Mouse (Mus musculus): Measurements from ENCODE around the gene Patj. TPM values are rescaled to one million over a fixed set of nuclear protein-coding genes. Genes with fewer than 3 reads are reported as not detected.

Gene Patj
- polyA plus RNA-seq, 1 experiment from 2014 or later = 2.8 TPM

DNA sequence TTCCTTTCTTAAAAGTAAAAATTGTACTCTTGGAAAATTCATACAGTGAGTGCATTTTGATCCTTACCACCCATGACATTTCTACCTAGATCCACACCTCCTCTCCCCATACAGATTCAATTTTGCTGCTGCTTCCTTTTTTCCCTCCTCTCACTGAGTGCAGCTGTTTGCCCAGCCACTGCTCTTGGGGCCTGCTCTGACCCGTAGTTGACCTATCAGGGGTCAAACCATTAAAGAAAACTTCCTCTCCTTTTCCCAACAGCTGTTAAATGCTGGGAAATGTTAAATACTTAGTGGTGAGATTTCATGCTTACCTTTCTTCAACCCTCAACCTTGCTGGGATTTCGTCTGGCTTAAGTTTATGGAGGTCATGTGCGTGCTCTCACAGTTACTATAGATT is 55.7 kb downstream of the Patj start:
- WGBS (ENCODE audit: insufficient replicate concordance) = 63% methylated on average over 3 of the region's 3 CpGs
- no peaks in the 10 kb centered on the region for H3K4me1 ChIP-seq (ENCODE audit: insufficient read depth)
- no peak for DNase-seq
- ATAC-seq = no peak
- no peaks in the 10 kb centered on the region for H3K9me3 ChIP-seq (ENCODE audit: low read length)
- no peaks in the 10 kb centered on the region for H3K27me3 ChIP-seq (ENCODE audit: insufficient read depth, low read length)
- H3K4me2 ChIP-seq (ENCODE audit: low read depth, low read length) = no peak overlapping the region
- no peak overlapping the region for H3K4me3 ChIP-seq (ENCODE audit: low read depth, low read length)
- TF ChIP-seq EP300 (IDR thresholded peaks at IDR 0.05; ENCODE audit: low read depth) = no peak
- TF ChIP-seq CTCF (IDR thresholded peaks at IDR 0.05; ENCODE audit: low read depth) = no peak
- no peaks in the 10 kb centered on the region for H3K36me3 ChIP-seq (replicated peaks; ENCODE audit: insufficient read depth, low read length)
- H3K9ac ChIP-seq (replicated peaks) = no peak overlapping the region
- H3K27ac ChIP-seq (ENCODE audit: low read depth) = no peak overlapping the region

DNA sequence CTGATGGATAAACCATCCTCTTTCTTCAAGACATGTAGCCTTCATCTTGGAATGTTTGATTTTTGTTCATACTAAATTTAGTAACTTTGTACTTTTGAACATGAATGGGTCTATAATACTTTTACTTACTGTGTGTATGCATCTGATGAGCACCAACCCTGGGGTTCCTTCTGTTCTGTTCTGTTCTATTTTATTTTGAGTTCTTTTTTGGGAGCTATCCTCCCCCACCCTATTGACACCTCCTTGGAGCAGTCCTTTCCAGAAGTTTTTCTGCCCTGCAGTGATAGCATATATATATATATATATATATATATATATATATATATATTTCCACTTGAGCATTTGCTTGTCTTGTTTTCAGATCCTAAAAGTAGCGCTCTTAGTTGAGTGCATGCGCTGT is 57.1 kb downstream of the Patj start:
- WGBS (ENCODE audit: insufficient replicate concordance) = 89% methylated on average over 2 of the region's 2 CpGs

DNA sequence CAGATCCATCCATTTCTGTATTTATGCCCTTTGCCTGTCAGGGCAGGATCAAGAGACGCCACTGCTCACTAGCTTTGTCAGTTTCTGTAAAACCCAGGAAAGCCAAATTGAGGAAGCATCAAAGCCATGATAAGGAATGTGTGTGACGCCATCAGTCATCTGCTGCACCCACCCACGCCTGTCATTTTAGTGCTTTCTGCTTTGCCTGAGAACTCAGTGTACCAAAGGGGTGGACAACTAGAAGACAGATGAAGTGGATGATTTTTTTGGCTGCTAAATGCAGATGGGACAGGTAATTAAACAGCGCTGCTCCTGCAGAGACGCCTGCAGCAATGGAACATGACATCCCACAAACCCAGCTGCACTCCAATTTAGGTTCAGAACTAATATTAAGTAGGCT is 57.6 kb downstream of the Patj start:
- Histone ChIP-seq H3K27me3 (ENCODE audit: insufficient read depth, low read length) (no peaks in the 10 kb centered on the region), H3K4me2 (ENCODE audit: low read depth, low read length) (no peak overlapping the region), H3K9me3 (ENCODE audit: low read length) (no peaks in the 10 kb centered on the region), H3K27ac (ENCODE audit: low read depth) (no peak overlapping the region), H3K4me1 (ENCODE audit: insufficient read depth) (no peaks in the 10 kb centered on the region), H3K9ac (replicated peaks) (no peak overlapping the region), H3K4me3 (ENCODE audit: low read depth, low read length) (no peak overlapping the region), H3K36me3 (replicated peaks; ENCODE audit: insufficient read depth, low read length) (no peaks in the 10 kb centered on the region)
- DNase-seq (no peak), ATAC-seq (no peak)
- TF ChIP-seq EP300 (IDR thresholded peaks at IDR 0.05; ENCODE audit: low read depth) = no peak
- TF ChIP-seq CTCF (IDR thresholded peaks at IDR 0.05; ENCODE audit: low read depth) = no peak
- WGBS (ENCODE audit: insufficient replicate concordance) = 57% methylated on average over 5 of the region's 5 CpGs

More for the DNA sequence above, 57.1 kb downstream of the Patj start:
- no peak for DNase-seq
- Histone ChIP-seq H3K27me3 (ENCODE audit: insufficient read depth, low read length) (no peaks in the 10 kb centered on the region), H3K9me3 (ENCODE audit: low read length) (no peaks in the 10 kb centered on the region), H3K4me3 (ENCODE audit: low read depth, low read length) (no peak overlapping the region), H3K36me3 (replicated peaks; ENCODE audit: insufficient read depth, low read length) (no peaks in the 10 kb centered on the region), H3K4me2 (ENCODE audit: low read depth, low read length) (no peak overlapping the region), H3K27ac (ENCODE audit: low read depth) (no peak overlapping the region), H3K4me1 (ENCODE audit: insufficient read depth) (no peaks in the 10 kb centered on the region), H3K9ac (replicated peaks) (no peak overlapping the region)
- no peak for TF ChIP-seq EP300 (IDR thresholded peaks at IDR 0.05; ENCODE audit: low read depth)
- TF ChIP-seq CTCF (IDR thresholded peaks at IDR 0.05; ENCODE audit: low read depth) = no peak
- no peak for ATAC-seq

DNA sequence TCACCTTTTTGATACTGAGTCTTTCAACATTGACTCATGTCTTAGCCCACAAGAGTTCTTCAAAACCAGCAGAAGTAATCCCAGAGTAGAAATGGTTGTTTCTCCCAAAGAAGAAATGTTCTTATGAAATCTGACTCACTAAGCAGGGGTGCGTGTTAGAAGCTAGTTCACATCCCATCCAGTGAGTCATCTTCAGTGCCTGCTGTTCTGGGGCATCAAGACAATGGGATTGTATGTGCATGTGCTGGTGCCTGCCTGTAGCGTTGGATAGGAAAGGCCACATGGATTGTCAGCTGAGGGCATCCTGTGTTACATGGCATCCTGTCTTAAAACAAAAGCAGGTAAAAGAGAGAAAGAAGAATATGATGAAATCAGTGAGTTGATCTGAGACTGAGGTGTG is 59.8 kb downstream of the Patj start:
- TF ChIP-seq CTCF (IDR thresholded peaks at IDR 0.05; ENCODE audit: low read depth) (no peak), EP300 (IDR thresholded peaks at IDR 0.05; ENCODE audit: low read depth) (no peak)
- no peaks in the 10 kb centered on the region for H3K27me3 ChIP-seq (ENCODE audit: insufficient read depth, low read length)
- 82% methylated on average over 2 of the region's 2 CpGs for WGBS (ENCODE audit: insufficient replicate concordance)
- no peak for ATAC-seq
- no peak overlapping the region for H3K9ac ChIP-seq (replicated peaks)
- no peaks in the 10 kb centered on the region for H3K36me3 ChIP-seq (replicated peaks; ENCODE audit: insufficient read depth, low read length)
- no peak overlapping the region for H3K4me3 ChIP-seq (ENCODE audit: low read depth, low read length)
- no peak for DNase-seq
- H3K4me2 ChIP-seq (ENCODE audit: low read depth, low read length) = no peak overlapping the region
- H3K27ac ChIP-seq (ENCODE audit: low read depth) = no peak overlapping the region
- H3K4me1 ChIP-seq (ENCODE audit: insufficient read depth) = no peaks in the 10 kb centered on the region
- no peaks in the 10 kb centered on the region for H3K9me3 ChIP-seq (ENCODE audit: low read length)

DNA sequence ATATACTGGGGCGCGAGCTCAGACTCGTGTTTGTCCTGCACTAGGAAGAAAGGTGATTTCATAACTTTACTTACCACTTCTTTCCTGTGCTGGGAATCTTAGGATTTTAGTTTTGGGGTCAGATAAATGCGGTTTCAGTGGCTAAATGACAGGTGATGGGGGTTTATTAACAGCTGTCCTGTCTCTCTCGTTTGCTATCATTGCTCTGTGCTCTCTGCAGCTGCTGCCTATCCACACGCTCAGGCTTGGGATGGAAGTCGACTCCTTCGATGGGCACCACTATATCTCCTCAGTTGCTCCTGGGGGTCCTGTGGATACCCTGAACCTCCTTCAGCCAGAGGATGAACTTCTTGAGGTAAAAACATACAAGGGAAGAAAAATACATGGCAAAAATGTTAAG is 60.3 kb downstream of the Patj start:
- 81% methylated on average over 8 of the region's 8 CpGs for WGBS (ENCODE audit: insufficient replicate concordance)
- DNase-seq (no peak), ATAC-seq (no peak)
- no peak overlapping the region for H3K9ac ChIP-seq (replicated peaks)
- no peak for TF ChIP-seq CTCF (IDR thresholded peaks at IDR 0.05; ENCODE audit: low read depth)
- no peak for TF ChIP-seq EP300 (IDR thresholded peaks at IDR 0.05; ENCODE audit: low read depth)
- H3K27ac ChIP-seq (ENCODE audit: low read depth) = no peak overlapping the region
- H3K27me3 ChIP-seq (ENCODE audit: insufficient read depth, low read length) = no peaks in the 10 kb centered on the region
- no peaks in the 10 kb centered on the region for H3K36me3 ChIP-seq (replicated peaks; ENCODE audit: insufficient read depth, low read length)
- no peaks in the 10 kb centered on the region for H3K4me1 ChIP-seq (ENCODE audit: insufficient read depth)
- no peaks in the 10 kb centered on the region for H3K9me3 ChIP-seq (ENCODE audit: low read length)
- H3K4me3 ChIP-seq (ENCODE audit: low read depth, low read length) = no peak overlapping the region
- no peak overlapping the region for H3K4me2 ChIP-seq (ENCODE audit: low read depth, low read length)

DNA sequence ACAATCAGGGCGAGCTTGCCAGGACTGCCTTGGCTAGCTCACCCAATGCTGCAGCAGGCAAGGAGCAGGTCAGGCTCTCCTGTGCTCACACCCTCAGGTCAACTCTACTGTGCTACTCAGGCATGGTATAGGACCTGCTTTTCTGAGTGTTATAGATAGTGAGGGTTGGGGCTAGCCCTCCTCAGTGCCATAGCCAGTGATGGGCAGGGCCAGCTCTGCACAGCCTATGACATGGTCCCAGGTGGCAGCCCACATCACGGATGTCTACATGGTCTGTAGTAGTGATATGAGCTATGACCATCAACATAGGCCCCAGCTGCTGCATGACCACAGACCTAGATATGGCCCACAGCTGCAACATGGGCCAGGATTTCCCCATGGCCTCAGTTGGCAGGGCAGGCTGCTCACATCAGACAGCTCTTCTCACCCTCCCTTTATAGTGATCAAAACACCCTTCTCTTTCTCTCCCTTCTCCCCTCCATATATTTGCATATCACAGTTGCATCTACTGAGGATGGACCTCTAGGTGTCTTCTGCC is 66.3 kb downstream of the Patj start:
- H3K9ac ChIP-seq (replicated peaks) = no peak overlapping the region
- H3K4me1 ChIP-seq (ENCODE audit: insufficient read depth) = no peaks in the 10 kb centered on the region
- ATAC-seq (no peak), DNase-seq (no peak)
- no peaks in the 10 kb centered on the region for H3K36me3 ChIP-seq (replicated peaks; ENCODE audit: insufficient read depth, low read length)
- H3K9me3 ChIP-seq (ENCODE audit: low read length) = no peaks in the 10 kb centered on the region
- H3K4me3 ChIP-seq (ENCODE audit: low read depth, low read length) = no peak overlapping the region
- no peaks in the 10 kb centered on the region for H3K27me3 ChIP-seq (ENCODE audit: insufficient read depth, low read length)
- no peak for TF ChIP-seq CTCF (IDR thresholded peaks at IDR 0.05; ENCODE audit: low read depth)
- TF ChIP-seq EP300 (IDR thresholded peaks at IDR 0.05; ENCODE audit: low read depth) = no peak
- H3K4me2 ChIP-seq (ENCODE audit: low read depth, low read length) = no peak overlapping the region
- no peak overlapping the region for H3K27ac ChIP-seq (ENCODE audit: low read depth)
- WGBS (ENCODE audit: insufficient replicate concordance) = 78% methylated on average over 2 of the region's 2 CpGs

DNA sequence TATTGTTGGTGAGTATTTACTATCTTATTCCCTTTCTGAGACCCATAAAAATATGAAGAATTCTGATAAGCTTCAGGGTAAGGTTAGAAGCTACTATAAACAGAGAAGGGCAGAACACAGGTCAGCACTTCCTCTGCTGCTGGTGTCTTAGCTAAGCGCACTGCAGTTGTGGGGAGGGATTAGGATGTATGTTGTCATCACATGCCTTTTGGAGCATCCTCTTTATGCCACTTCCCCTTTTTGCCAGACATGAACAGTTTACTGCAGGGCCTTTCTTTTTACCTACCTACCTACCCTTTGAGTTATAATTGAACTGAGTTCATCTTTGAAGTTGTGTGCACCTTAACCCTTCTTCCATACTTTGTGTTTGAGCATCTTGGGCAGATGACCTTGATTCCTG is 69.9 kb downstream of the Patj start:
- Histone ChIP-seq H3K9ac (replicated peaks) (no peak overlapping the region), H3K27ac (ENCODE audit: low read depth) (no peak overlapping the region), H3K36me3 (replicated peaks; ENCODE audit: insufficient read depth, low read length) (no peaks in the 10 kb centered on the region), H3K9me3 (ENCODE audit: low read length) (no peaks in the 10 kb centered on the region), H3K4me1 (ENCODE audit: insufficient read depth) (no peaks in the 10 kb centered on the region), H3K4me2 (ENCODE audit: low read depth, low read length) (no peak overlapping the region), H3K27me3 (ENCODE audit: insufficient read depth, low read length) (no peaks in the 10 kb centered on the region), H3K4me3 (ENCODE audit: low read depth, low read length) (no peak overlapping the region)
- DNase-seq (no peak), ATAC-seq (no peak)
- WGBS (ENCODE audit: insufficient replicate concordance) = 37% methylated on average over 1 of the region's 1 CpGs
- no peak for TF ChIP-seq EP300 (IDR thresholded peaks at IDR 0.05; ENCODE audit: low read depth)

Measured in liver, postnatal 0 days (tissue).